8 mouse cellular contexts compared by ENCODE assay signal in the genomic region with DNA sequence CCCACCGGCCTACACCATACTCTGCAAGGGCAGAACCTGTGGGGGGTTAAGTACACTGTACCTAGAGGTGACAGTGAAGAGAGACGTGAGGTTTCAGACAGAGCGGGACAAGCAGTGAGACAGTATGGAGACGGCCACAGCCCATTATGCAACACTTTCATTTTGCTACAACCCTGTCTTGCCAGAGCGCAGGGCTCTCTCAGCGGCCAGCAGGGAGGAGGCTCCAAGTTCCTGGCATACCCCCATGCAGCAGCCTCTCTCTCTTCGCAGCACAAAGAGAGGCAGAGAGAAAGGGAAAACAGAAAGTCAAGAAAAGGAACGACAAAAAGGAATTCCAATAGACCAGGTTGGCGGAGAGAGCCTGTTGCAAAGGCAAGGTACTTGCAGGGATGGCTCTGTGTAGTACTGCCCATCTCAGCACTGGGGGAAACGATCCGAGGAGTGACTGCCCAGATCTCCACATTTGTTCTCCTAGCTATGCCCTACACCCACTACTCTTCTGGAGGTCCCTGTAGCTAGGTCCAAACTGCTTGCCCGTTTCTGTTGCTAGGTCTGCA. TPM values are rescaled to one million over a fixed set of nuclear protein-coding genes. Genes with fewer than 3 reads are reported as not detected.
DNase-seq lines count a peak whose midpoint lies in the region; ATAC-seq and TF ChIP-seq lines count a peak whose summit lies in the region.

No protein-coding gene starts in this region.

- DNase-seq in CD4-positive, CD25-positive, alpha-beta regulatory T cell, adult 2 months (ENCODE audit: low read depth, low spot score), result peak; percentile 50
- DNase-seq in adrenal gland, postnatal 10 days, result peak; percentile 69
- DNase-seq in embryonic facial prominence, embryonic 14.5 days (ENCODE audit: low spot score), result peak; percentile 33
- DNase-seq in liver, embryonic 11.5 days (ENCODE audit: low spot score), result peak; percentile 57
- DNase-seq in midbrain, postnatal 0 days (ENCODE audit: low spot score), result peak; percentile 37

- peak overlapping the region; percentile 28; the same call in 1 of the 2 replicates for H3K27ac ChIP-seq in embryonic facial prominence, embryonic 14.5 days (replicated peaks; ENCODE audit: low read depth, low read length)
- no peak overlapping the region; the same call in 1 of the 2 replicates for H3K27ac ChIP-seq in heart, embryonic 13.5 days (replicated peaks)
- 0 out of 2 replicates have a peak overlapping the region, but pooled peaks have one; percentile 27 for H3K27ac ChIP-seq in kidney, embryonic 15.5 days
- no peak overlapping the region for H3K27ac ChIP-seq in liver, embryonic 11.5 days (ENCODE audit: low read depth, low read length)
- peak overlapping the region; percentile 34; the same call in 1 of the 2 replicates for H3K27ac ChIP-seq in midbrain, postnatal 0 days (ENCODE audit: low read depth, low read length)
- H3K27ac ChIP-seq in testis, adult 2 months (ENCODE audit: control insufficient read depth, insufficient read depth, low read depth, low read length), result no peak overlapping the region

- peak overlapping the region; percentile 72 for H3K4me2 ChIP-seq in embryonic facial prominence, embryonic 14.5 days (ENCODE audit: low read depth, low read length)
- peak overlapping the region; percentile 96 for H3K4me2 ChIP-seq in heart, embryonic 13.5 days
- peak overlapping the region; percentile 85 for H3K4me2 ChIP-seq in kidney, embryonic 15.5 days
- peak overlapping the region; percentile 87 for H3K4me2 ChIP-seq in liver, embryonic 11.5 days
- peak overlapping the region; percentile 55 for H3K4me2 ChIP-seq in midbrain, postnatal 0 days (ENCODE audit: low read depth, low read length, poor library complexity, severe bottlenecking)

- WGBS in embryonic facial prominence, embryonic 14.5 days, result 1% methylated on average over 10 of the region's 12 CpGs
- WGBS in heart, embryonic 13.5 days, result 1% methylated on average over 12 of the region's 12 CpGs
- WGBS in kidney, embryonic 15.5 days, result 2% methylated on average over 12 of the region's 12 CpGs
- 1% methylated on average over 12 of the region's 12 CpGs for WGBS in liver, embryonic 11.5 days
- WGBS in midbrain, postnatal 0 days, result 3% methylated on average over 12 of the region's 12 CpGs

- H3K27me3 ChIP-seq in embryonic facial prominence, embryonic 14.5 days (replicated peaks; ENCODE audit: control insufficient read depth, insufficient read depth, low read length), result no peaks in the 10 kb centered on the region
- peaks cover 25% of the 10 kb centered on the region for H3K27me3 ChIP-seq in heart, embryonic 13.5 days (replicated peaks)
- H3K27me3 ChIP-seq in kidney, embryonic 15.5 days, result peaks cover 11% of the 10 kb centered on the region; the same call in 1 of the 2 replicates
- no peaks in the 10 kb centered on the region; the same call in 1 of the 2 replicates for H3K27me3 ChIP-seq in liver, embryonic 11.5 days (replicated peaks; ENCODE audit: control insufficient read depth, insufficient read depth, low read length)
- H3K27me3 ChIP-seq in midbrain, postnatal 0 days (ENCODE audit: insufficient read depth, low read length), result peaks cover 5% of the 10 kb centered on the region; the same call in 1 of the 2 replicates
- no peaks in the 10 kb centered on the region for H3K27me3 ChIP-seq in testis, adult 2 months (ENCODE audit: control insufficient read depth, insufficient read depth, low read length)

- H3K36me3 ChIP-seq in embryonic facial prominence, embryonic 14.5 days (ENCODE audit: control insufficient read depth, insufficient read depth, low read length), result no peaks in the 10 kb centered on the region
- H3K36me3 ChIP-seq in heart, embryonic 13.5 days, result no peaks in the 10 kb centered on the region
- no peaks in the 10 kb centered on the region for H3K36me3 ChIP-seq in kidney, embryonic 15.5 days
- no peaks in the 10 kb centered on the region for H3K36me3 ChIP-seq in liver, embryonic 11.5 days (ENCODE audit: control insufficient read depth, insufficient read depth, low read length)
- no peaks in the 10 kb centered on the region for H3K36me3 ChIP-seq in midbrain, postnatal 0 days (ENCODE audit: insufficient read depth, low read length)
- H3K36me3 ChIP-seq in testis, adult 2 months (ENCODE audit: control insufficient read depth, insufficient read depth, low read length), result no peaks in the 10 kb centered on the region

- peak overlapping the region; percentile 57 for H3K9ac ChIP-seq in embryonic facial prominence, embryonic 14.5 days (ENCODE audit: low read depth, low read length)
- peak overlapping the region; percentile 79 for H3K9ac ChIP-seq in heart, embryonic 13.5 days
- peak overlapping the region; percentile 42 for H3K9ac ChIP-seq in kidney, embryonic 15.5 days
- H3K9ac ChIP-seq in liver, embryonic 11.5 days (ENCODE audit: low read depth, low read length), result peak overlapping the region; percentile 56
- H3K9ac ChIP-seq in midbrain, postnatal 0 days (replicated peaks; ENCODE audit: low read length, poor library complexity, severe bottlenecking), result peak overlapping the region; percentile 51; the same call in 1 of the 2 replicates

- ATAC-seq in embryonic facial prominence, embryonic 14.5 days (ENCODE audit: low read depth), result peak; percentile 62; the same call in 1 of the 2 replicates
- ATAC-seq in heart, embryonic 13.5 days (ENCODE audit: extremely low read depth, insufficient number of reproducible peaks, low FRiP score, low TSS enrichment), result no peak
- ATAC-seq in kidney, embryonic 15.5 days (replicated peaks; ENCODE audit: low FRiP score), result 0 out of 2 replicates have a peak, but pooled peaks have one; percentile 35
- ATAC-seq in liver, embryonic 11.5 days (replicated peaks; ENCODE audit: low FRiP score), result peak; percentile 61
- ATAC-seq in midbrain, postnatal 0 days (ENCODE audit: low FRiP score), result peak; percentile 72; the same call in 1 of the 2 replicates

- H3K4me3 ChIP-seq in embryonic facial prominence, embryonic 14.5 days (ENCODE audit: low read depth, low read length), result peak overlapping the region; percentile 44
- H3K4me3 ChIP-seq in heart, embryonic 13.5 days, result peak overlapping the region; percentile 56
- peak overlapping the region; percentile 49 for H3K4me3 ChIP-seq in kidney, embryonic 15.5 days (replicated peaks)
- H3K4me3 ChIP-seq in liver, embryonic 11.5 days (ENCODE audit: low read depth, low read length), result peak overlapping the region; percentile 48
- H3K4me3 ChIP-seq in midbrain, postnatal 0 days (ENCODE audit: low read depth, low read length), result peak overlapping the region; percentile 35
- peak overlapping the region; percentile 4 for H3K4me3 ChIP-seq in testis, adult 2 months (ENCODE audit: control insufficient read depth, low read depth, low read length)

- H3K4me1 ChIP-seq in embryonic facial prominence, embryonic 14.5 days (ENCODE audit: control insufficient read depth, insufficient read depth, low read length), result peaks cover 10% of the 10 kb centered on the region
- peaks cover 18% of the 10 kb centered on the region for H3K4me1 ChIP-seq in heart, embryonic 13.5 days
- peaks cover 28% of the 10 kb centered on the region for H3K4me1 ChIP-seq in kidney, embryonic 15.5 days
- 0 out of 2 replicates have a peak, but pooled peaks cover 4% of the 10 kb centered on the region for H3K4me1 ChIP-seq in liver, embryonic 11.5 days (replicated peaks; ENCODE audit: control insufficient read depth, insufficient read depth, low read length)
- H3K4me1 ChIP-seq in midbrain, postnatal 0 days (ENCODE audit: insufficient read depth, low read length), result peaks cover 11% of the 10 kb centered on the region; the same call in 1 of the 2 replicates
- H3K4me1 ChIP-seq in testis, adult 2 months (ENCODE audit: control insufficient read depth, insufficient read depth, low read length), result peaks cover 3% of the 10 kb centered on the region

- H3K9me3 ChIP-seq in embryonic facial prominence, embryonic 14.5 days (ENCODE audit: control insufficient read depth, low read length), result no peaks in the 10 kb centered on the region
- H3K9me3 ChIP-seq in heart, embryonic 13.5 days, result no peaks in the 10 kb centered on the region
- no peaks in the 10 kb centered on the region for H3K9me3 ChIP-seq in kidney, embryonic 15.5 days (replicated peaks)
- no peaks in the 10 kb centered on the region for H3K9me3 ChIP-seq in liver, embryonic 11.5 days (ENCODE audit: control insufficient read depth, low read length)
- H3K9me3 ChIP-seq in midbrain, postnatal 0 days (ENCODE audit: low read length), result no peaks in the 10 kb centered on the region

- no peak for TF ChIP-seq CTCF in midbrain, postnatal 0 days (IDR thresholded peaks at IDR 0.05)
- TF ChIP-seq CTCF in testis, adult 2 months (IDR thresholded peaks at IDR 0.05; ENCODE audit: control insufficient read depth, insufficient read depth, insufficient replicate concordance, low read depth, low read length), result no peak

- TF ChIP-seq POLR2A in testis, adult 2 months (IDR thresholded peaks at IDR 0.05; ENCODE audit: control insufficient read depth, low read depth, low read length), result no peak

RNA-seq across cellular contexts. Expression of a gene that starts 0.7 kb away (rescaled TPM):
- 10 to 100 TPM; 60.2 to 60.4 TPM for total RNA-seq in adrenal gland, postnatal 10 days (2021)
- 16.0 and 18.4 TPM in 2 replicates for polyA plus RNA-seq in embryonic facial prominence, embryonic 14.5 days (2014; fragmentation: Nextera tagmentation; extraction: Ambion mirVana)
- 5.3 and 7.1 TPM in 2 replicates for polyA plus RNA-seq in heart, embryonic 13.5 days (2015; fragmentation: Nextera tagmentation; extraction: Ambion mirVana)
- polyA plus RNA-seq in kidney, embryonic 15.5 days (2015; fragmentation: Nextera tagmentation; extraction: Ambion mirVana), result 12.6 and 15.8 TPM in 2 replicates
- polyA plus RNA-seq in liver, embryonic 11.5 days (2014; fragmentation: Nextera tagmentation; extraction: Ambion mirVana), result 40.7 and 43.0 TPM in 2 replicates
- 22.6 and 37.1 TPM in 2 replicates for total RNA-seq in midbrain, postnatal 0 days (2014; rRNA removed)
- polyA plus RNA-seq in midbrain, postnatal 0 days (2015; fragmentation: Nextera tagmentation; extraction: Ambion mirVana), result 21.4 and 26.2 TPM in 2 replicates
- 7.0 and 8.9 TPM in 2 replicates for polyA plus RNA-seq in testis, adult 2 months (2012; rRNA removed)

RNA-seq across cellular contexts. Expression of a gene that starts 16.5 kb away (rescaled TPM):
- total RNA-seq in adrenal gland, postnatal 10 days (2021), result 10 to 100 TPM; 18.7 to 21.5 TPM
- polyA plus RNA-seq in embryonic facial prominence, embryonic 14.5 days (2014; fragmentation: Nextera tagmentation; extraction: Ambion mirVana), result 19.9 and 22.5 TPM in 2 replicates
- 3.2 and 4.1 TPM in 2 replicates for polyA plus RNA-seq in heart, embryonic 13.5 days (2015; fragmentation: Nextera tagmentation; extraction: Ambion mirVana)
- polyA plus RNA-seq in kidney, embryonic 15.5 days (2015; fragmentation: Nextera tagmentation; extraction: Ambion mirVana), result 42.2 and 43.8 TPM in 2 replicates
- 6.3 and 7.9 TPM in 2 replicates for polyA plus RNA-seq in liver, embryonic 11.5 days (2014; fragmentation: Nextera tagmentation; extraction: Ambion mirVana)
- 3.6 and 7.7 TPM in 2 replicates for total RNA-seq in midbrain, postnatal 0 days (2014; rRNA removed)
- polyA plus RNA-seq in midbrain, postnatal 0 days (2015; fragmentation: Nextera tagmentation; extraction: Ambion mirVana), result 2.5 and 2.8 TPM in 2 replicates
- 40.0 and 41.9 TPM in 2 replicates for polyA plus RNA-seq in testis, adult 2 months (2012; rRNA removed)

RNA-seq across cellular contexts. Expression of a gene that starts 16.9 kb away (rescaled TPM):
- total RNA-seq in adrenal gland, postnatal 10 days (2021), result not detected
- polyA plus RNA-seq in embryonic facial prominence, embryonic 14.5 days (2014; fragmentation: Nextera tagmentation; extraction: Ambion mirVana), result 0.51 TPM in 1 of 2 replicates, not detected in the other
- not detected in 2 replicates for polyA plus RNA-seq in heart, embryonic 13.5 days (2015; fragmentation: Nextera tagmentation; extraction: Ambion mirVana)
- polyA plus RNA-seq in kidney, embryonic 15.5 days (2015; fragmentation: Nextera tagmentation; extraction: Ambion mirVana), result 0.40 TPM in 1 of 2 replicates, not detected in the other
- polyA plus RNA-seq in liver, embryonic 11.5 days (2014; fragmentation: Nextera tagmentation; extraction: Ambion mirVana), result not detected in 2 replicates
- not detected in 2 replicates for total RNA-seq in midbrain, postnatal 0 days (2014; rRNA removed)
- not detected in 2 replicates for polyA plus RNA-seq in midbrain, postnatal 0 days (2015; fragmentation: Nextera tagmentation; extraction: Ambion mirVana)
- 0.19 TPM in 1 of 2 replicates, not detected in the other for polyA plus RNA-seq in testis, adult 2 months (2012; rRNA removed)

RNA-seq across cellular contexts. Expression of a gene that starts 24.5 kb away (rescaled TPM):
- total RNA-seq in adrenal gland, postnatal 10 days (2021), result 100 to 1,000 TPM; 173 to 204 TPM
- 60.7 and 65.7 TPM in 2 replicates for polyA plus RNA-seq in embryonic facial prominence, embryonic 14.5 days (2014; fragmentation: Nextera tagmentation; extraction: Ambion mirVana)
- polyA plus RNA-seq in heart, embryonic 13.5 days (2015; fragmentation: Nextera tagmentation; extraction: Ambion mirVana), result 30.8 and 38.9 TPM in 2 replicates
- 81.8 and 84.2 TPM in 2 replicates for polyA plus RNA-seq in kidney, embryonic 15.5 days (2015; fragmentation: Nextera tagmentation; extraction: Ambion mirVana)
- polyA plus RNA-seq in liver, embryonic 11.5 days (2014; fragmentation: Nextera tagmentation; extraction: Ambion mirVana), result 198 and 213 TPM in 2 replicates
- total RNA-seq in midbrain, postnatal 0 days (2014; rRNA removed), result 71.1 and 72.9 TPM in 2 replicates
- 92.9 and 102 TPM in 2 replicates for polyA plus RNA-seq in midbrain, postnatal 0 days (2015; fragmentation: Nextera tagmentation; extraction: Ambion mirVana)
- polyA plus RNA-seq in testis, adult 2 months (2012; rRNA removed), result 310 and 393 TPM in 2 replicates

RNA-seq across cellular contexts. Expression of a gene that starts 24.6 kb away (rescaled TPM):
- 1 to 10 TPM in 1 of 2 experiments, under 1 TPM in 1; 0.36 to 1.0 TPM for total RNA-seq in adrenal gland, postnatal 10 days (2021)
- not detected in 2 replicates for polyA plus RNA-seq in embryonic facial prominence, embryonic 14.5 days (2014; fragmentation: Nextera tagmentation; extraction: Ambion mirVana)
- polyA plus RNA-seq in heart, embryonic 13.5 days (2015; fragmentation: Nextera tagmentation; extraction: Ambion mirVana), result not detected in 2 replicates
- polyA plus RNA-seq in kidney, embryonic 15.5 days (2015; fragmentation: Nextera tagmentation; extraction: Ambion mirVana), result not detected in 2 replicates
- polyA plus RNA-seq in liver, embryonic 11.5 days (2014; fragmentation: Nextera tagmentation; extraction: Ambion mirVana), result not detected in 2 replicates
- total RNA-seq in midbrain, postnatal 0 days (2014; rRNA removed), result not detected in 2 replicates
- polyA plus RNA-seq in midbrain, postnatal 0 days (2015; fragmentation: Nextera tagmentation; extraction: Ambion mirVana), result not detected in 2 replicates
- polyA plus RNA-seq in testis, adult 2 months (2012; rRNA removed), result 500 and 561 TPM in 2 replicates

Comparison
In these comparisons a context has a peak if more than half of its experiments do, and no peak if none do; other contexts are left out.
1. H3K27ac ChIP-seq: peak in embryonic facial prominence, embryonic 14.5 days (single experiment), kidney, embryonic 15.5 days (single experiment) and midbrain, postnatal 0 days (single experiment); none in heart, embryonic 13.5 days (single experiment), liver, embryonic 11.5 days (single experiment) and testis, adult 2 months (single experiment).
2. H3K4me3 ChIP-seq: peak in every context shown above with its lines; median percentile 56 in heart, embryonic 13.5 days; 49 in kidney, embryonic 15.5 days; 48 in liver, embryonic 11.5 days; 44 in embryonic facial prominence, embryonic 14.5 days; 35 in midbrain, postnatal 0 days; 4 in testis, adult 2 months.
3. Peak in every context shown above with its lines, with median percentiles within 50 percentile points of each other: DNase-seq, H3K4me2 ChIP-seq and H3K9ac ChIP-seq.